Mouse (Mus musculus) bone marrow macrophage, adult 2 months (primary cell): ENCODE measurements around the gene Adamts4.

Experiments
- CTCF ChIP-seq: IDR thresholded peaks from 2 replicates; pipeline ENCODE4 v1.5.1; 2012; ENCODE audit warnings: low read depth, mild to moderate bottlenecking, low read length, moderate library complexity
- POLR2A ChIP-seq: IDR thresholded peaks from 2 replicates; pipeline ENCODE4 v1.6.1; 2012; ENCODE audit warnings: mild to moderate bottlenecking, low read depth, low read length, borderline replicate concordance

DNA sequence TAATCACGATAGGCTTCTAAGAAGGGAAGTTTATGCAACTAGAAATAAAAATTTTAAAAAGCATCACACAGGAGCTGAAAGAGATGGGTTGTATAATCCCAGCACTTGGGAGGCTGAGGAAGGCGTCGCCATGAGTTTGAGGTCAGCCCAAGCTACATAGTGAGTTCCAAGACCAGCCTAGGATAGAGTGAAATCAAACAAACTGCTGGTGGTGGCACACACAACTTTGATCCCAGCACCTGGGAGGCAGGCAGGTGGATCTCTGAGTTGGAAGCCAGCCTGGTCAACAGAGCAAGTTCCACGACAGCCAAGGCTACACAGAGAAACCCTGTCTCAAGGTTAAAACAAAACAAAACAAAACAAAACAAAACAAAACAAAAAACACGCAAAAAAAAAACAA, 17.9 kb upstream of the Adamts4 start:
- TF ChIP-seq CTCF = no peak
- TF ChIP-seq POLR2A = no peak
